Mouse (Mus musculus) right cerebral cortex, postnatal 10 days (tissue): ENCODE measurements around the gene Rbm4b.

Source experiments
- DNase-seq, 2 experiments: peaks; one replicate each; pipeline ENCODE4 v3.0.0; 2021; ENCODE audit warnings: low spot score in 2 of 2

Gene Rbm4b

GRCm38 (mm10) chr19:4745057-4745456 lies 11.2 kb upstream of the Rbm4b start:
- no peak for DNase-seq

- no peak for DNase-seq
Measured at GRCm38 (mm10) chr19:4745681-4746080, 10.6 kb upstream of the Rbm4b start.

- peak; percentile 57 to 69 for DNase-seq
Measured at GRCm38 (mm10) chr19:4746611-4747010, 9.7 kb upstream of the Rbm4b start.

GRCm38 (mm10) chr19:4747631-4748312 lies 8.5 kb upstream of the Rbm4b start:
- DNase-seq: no peak

GRCm38 (mm10) chr19:4748493-4748892 lies 7.8 kb upstream of the Rbm4b start:
- DNase-seq: no peak

- DNase-seq: no peak
Measured at GRCm38 (mm10) chr19:4749975-4750374, 6.3 kb upstream of the Rbm4b start.

GRCm38 (mm10) chr19:4755565-4756192 lies 618 bp upstream of the Rbm4b start:
- DNase-seq: peak; percentile 92

GRCm38 (mm10) chr19:4756921-4757320 lies 624 bp downstream of the Rbm4b start:
- DNase-seq: peak in 1 of 2 experiments; percentile 59

- peak in 1 of 2 experiments; percentile 19 for DNase-seq
Measured at GRCm38 (mm10) chr19:4760544-4760943, 4.2 kb downstream of the Rbm4b start.

- DNase-seq: no peak
Measured at GRCm38 (mm10) chr19:4762876-4763275, 6.6 kb downstream of the Rbm4b start.

GRCm38 (mm10) chr19:4767507-4768148 lies 11.3 kb downstream of the Rbm4b start:
- DNase-seq: peak in 1 of 2 experiments; percentile 13

GRCm38 (mm10) chr19:4772785-4773184 lies 16.5 kb downstream of the Rbm4b start:
- no peak for DNase-seq

GRCm38 (mm10) chr19:4782891-4783290 lies 26.6 kb downstream of the Rbm4b start:
- DNase-seq: no peak

GRCm38 (mm10) chr19:4785206-4785605 lies 28.9 kb downstream of the Rbm4b start:
- no peak for DNase-seq

- no peak for DNase-seq
Measured at GRCm38 (mm10) chr19:4786313-4786712, 30.0 kb downstream of the Rbm4b start.

GRCm38 (mm10) chr19:4793281-4793830 lies 37.1 kb downstream of the Rbm4b start:
- no peak for DNase-seq

- peak; percentile 99 for DNase-seq
Measured at GRCm38 (mm10) chr19:4793831-4794422, 37.6 kb downstream of the Rbm4b start, which contains the start of gene Rbm4. Gene Rbm4 (minus strand): TSS chr19:4793901.

GRCm38 (mm10) chr19:4795929-4796328 lies 39.6 kb downstream of the Rbm4b start:
- no peak for DNase-seq

GRCm38 (mm10) chr19:4797846-4798245 lies 41.5 kb downstream of the Rbm4b start:
- no peak for DNase-seq

GRCm38 (mm10) chr19:4799083-4799482 lies 42.8 kb downstream of the Rbm4b start:
- no peak for DNase-seq

- no peak for DNase-seq
Measured at GRCm38 (mm10) chr19:4802691-4803091, 46.4 kb downstream of the Rbm4b start.

GRCm38 (mm10) chr19:4803283-4803682 lies 47.0 kb downstream of the Rbm4b start:
- no peak for DNase-seq
